Mouse (Mus musculus) large intestine, adult 2 months (tissue): Measurements from ENCODE around the gene Olfr150. TPM values are rescaled to one million over a fixed set of nuclear protein-coding genes. Genes with fewer than 3 reads are reported as not detected.
"Not testable (repeated sequence)": the region's sequence is repeated elsewhere in the genome, so short reads cannot be mapped to it uniquely, and the experiment has no call there.

ENCODE experiments used
- DNase-seq: peaks from one replicate; pipeline ENCODE4 v3.0.0-alpha.2; 2012; ENCODE audit warnings: low read depth, low spot score
- WGBS: fragments of 180-500 bp; shearing (Covaris S2); methylation state at CpG from one replicate; pipeline ENCODE4 v1.1.7; 2018; 5-methylcytosine and 5-hydroxymethylcytosine counted together
- polyA plus RNA-seq: library from polyadenylated mRNA; depleted of rRNA; stranded (reverse); fragments of >200 nt; gene quantifications from 2 replicates; pipeline ENCODE4 v1.2.3, GENCODE M21; 2012; rRNA removed

Olfr150 gene
- not detected in 2 replicates for polyA plus RNA-seq

- DNase-seq, result no peak
Measured at GRCm38 (mm10) chr9:39730678-39731077, at the start of gene Olfr150. Olfr150 (plus strand) TSS chr9:39730978.

- WGBS, result 85% methylated on average over 8 of the region's 8 CpGs
Measured at GRCm38 (mm10) chr9:39701123-39701522, 29.7 kb upstream of the Olfr150 start.

GRCm38 (mm10) chr9:39707017-39707416 lies 23.8 kb upstream of the Olfr150 start, which contains the start of gene Olfr149:
Olfr149 (minus strand) TSS chr9:39707117.
- DNase-seq, result no peak

More at GRCm38 (mm10) chr9:39701123-39701522, 29.7 kb upstream of the Olfr150 start:
- DNase-seq, result not testable (repeated sequence)

- no peak for DNase-seq
- 46% methylated on average over 3 of the region's 3 CpGs for WGBS
Measured at GRCm38 (mm10) chr9:39708958-39709357, 21.8 kb upstream of the Olfr150 start.

GRCm38 (mm10) chr9:39711053-39711452 lies 19.7 kb upstream of the Olfr150 start, which contains the start of gene Olfr965:
Olfr965 (plus strand) TSS chr9:39711353.
- DNase-seq, result no peak

GRCm38 (mm10) chr9:39740741-39741140 lies 10.0 kb downstream of the Olfr150 start:
- WGBS, result 52% methylated on average over 1 of the region's 1 CpGs
- DNase-seq, result no peak

- no peak for DNase-seq
Measured at GRCm38 (mm10) chr9:39745949-39746348, 15.2 kb downstream of the Olfr150 start, which contains the start of gene Olfr967. Olfr967 (plus strand) TSS chr9:39746249.

GRCm38 (mm10) chr9:39746428-39746827 lies 15.7 kb downstream of the Olfr150 start:
- DNase-seq, result no peak
- 77% methylated on average over 1 of the region's 1 CpGs for WGBS

GRCm38 (mm10) chr9:39783153-39783552 lies 52.4 kb downstream of the Olfr150 start, which contains the start of gene Olfr968:
Olfr968 (minus strand) TSS chr9:39783253.
- WGBS, result 71% methylated on average over 1 of the region's 1 CpGs
- no peak for DNase-seq

Other genes with a start within 250 kb of the Olfr150 start
- gene Olfr44, start 237.0 kb upstream of the Olfr150 start, polyA plus RNA-seq, result not detected in 2 replicates
- gene Olfr957, start 215.2 kb upstream of the Olfr150 start, polyA plus RNA-seq, result not detected in 2 replicates
- not detected in 2 replicates for gene Olfr958, start 176.9 kb upstream of the Olfr150 start, polyA plus RNA-seq
- gene Olfr959, start 155.4 kb upstream of the Olfr150 start, polyA plus RNA-seq, result not detected in 2 replicates
- gene AW551984, start 126.6 kb upstream of the Olfr150 start, polyA plus RNA-seq, result 0.49 and 0.53 TPM in 2 replicates
- not detected in 2 replicates for gene Olfr148, start 120.3 kb upstream of the Olfr150 start, polyA plus RNA-seq
- gene Olfr960, start 109.6 kb upstream of the Olfr150 start, polyA plus RNA-seq, result not detected in 2 replicates
- gene Olfr961, start 85.9 kb upstream of the Olfr150 start, polyA plus RNA-seq, result not detected in 2 replicates
- not detected in 2 replicates for gene Olfr963, start 63.8 kb upstream of the Olfr150 start, polyA plus RNA-seq
- not detected in 2 replicates for gene Olfr149, start 23.9 kb upstream of the Olfr150 start, polyA plus RNA-seq
- gene Olfr965, start 19.6 kb upstream of the Olfr150 start, polyA plus RNA-seq, result not detected in 2 replicates
- not detected in 2 replicates for gene Olfr967, start 15.3 kb downstream of the Olfr150 start, polyA plus RNA-seq
- gene Olfr968, start 52.3 kb downstream of the Olfr150 start, polyA plus RNA-seq, result not detected in 2 replicates
- not detected in 2 replicates for gene Olfr969, start 60.0 kb downstream of the Olfr150 start, polyA plus RNA-seq
- gene Olfr970, start 77.9 kb downstream of the Olfr150 start, polyA plus RNA-seq, result not detected in 2 replicates
- gene Olfr971, start 105.9 kb downstream of the Olfr150 start, polyA plus RNA-seq, result not detected in 2 replicates
- not detected in 2 replicates for gene Olfr972, start 135.4 kb downstream of the Olfr150 start, polyA plus RNA-seq
- not detected in 2 replicates for gene Olfr229, start 176.4 kb downstream of the Olfr150 start, polyA plus RNA-seq
- gene Olfr974, start 206.5 kb downstream of the Olfr150 start, polyA plus RNA-seq, result not detected in 2 replicates
- not detected in 2 replicates for gene Olfr975, start 221.1 kb downstream of the Olfr150 start, polyA plus RNA-seq
- not detected in 2 replicates for gene Olfr976, start 230.2 kb downstream of the Olfr150 start, polyA plus RNA-seq